Mouse (Mus musculus) A20 (cell line): ENCODE measurements around the gene Btg4.
A peak's percentile ranks its signal among the peaks of the same experiment; 100 is the strongest.
"Not testable (repeated sequence)": the region's sequence is repeated elsewhere in the genome, so short reads cannot be mapped to it uniquely, and the experiment has no call there.

Experiments used
- DNase-seq: peaks from one replicate; pipeline ENCODE4 v3.0.0-alpha.2; 2011; ENCODE audit warnings: low read depth, low spot score

The Btg4 gene

DNA sequence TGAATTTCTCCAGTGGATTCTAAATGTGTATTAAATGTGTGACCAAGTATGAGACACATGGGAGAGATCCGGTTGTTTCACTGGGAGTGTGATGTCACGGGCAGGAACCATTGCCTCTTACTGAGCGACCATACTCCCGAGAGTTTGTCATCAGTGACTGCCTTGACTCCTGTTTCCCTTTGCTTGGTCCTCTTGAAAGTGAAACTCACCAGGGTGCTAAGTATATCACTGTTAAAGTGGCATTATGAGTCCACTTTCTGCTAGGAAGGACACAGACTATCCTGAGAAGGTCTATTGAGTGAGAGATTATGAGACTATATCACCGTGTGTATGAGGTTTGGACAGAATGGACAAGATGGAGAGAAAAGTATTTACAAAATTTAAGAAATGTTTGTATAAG, 20.9 kb downstream of the Btg4 start:
- DNase-seq, result no peak

DNA sequence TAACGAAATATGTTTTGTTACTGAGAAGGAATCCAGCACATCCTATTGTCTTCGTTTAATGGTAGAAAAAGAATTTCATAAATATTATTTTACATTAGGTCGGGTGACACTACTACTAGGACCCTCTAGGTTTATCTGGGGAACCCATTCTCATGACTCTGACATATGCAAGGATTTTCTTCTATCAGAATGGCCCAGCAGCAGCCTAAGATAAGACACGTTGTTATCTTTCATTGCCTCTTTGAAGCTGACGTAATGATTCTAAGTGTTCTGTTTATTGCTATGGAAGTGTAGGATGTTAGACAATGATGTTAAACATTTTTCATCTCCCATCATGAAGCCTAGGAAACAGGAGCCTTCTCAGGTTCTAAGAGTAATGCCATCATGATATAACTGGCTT, 33.0 kb downstream of the Btg4 start:
- no peak for DNase-seq

DNA sequence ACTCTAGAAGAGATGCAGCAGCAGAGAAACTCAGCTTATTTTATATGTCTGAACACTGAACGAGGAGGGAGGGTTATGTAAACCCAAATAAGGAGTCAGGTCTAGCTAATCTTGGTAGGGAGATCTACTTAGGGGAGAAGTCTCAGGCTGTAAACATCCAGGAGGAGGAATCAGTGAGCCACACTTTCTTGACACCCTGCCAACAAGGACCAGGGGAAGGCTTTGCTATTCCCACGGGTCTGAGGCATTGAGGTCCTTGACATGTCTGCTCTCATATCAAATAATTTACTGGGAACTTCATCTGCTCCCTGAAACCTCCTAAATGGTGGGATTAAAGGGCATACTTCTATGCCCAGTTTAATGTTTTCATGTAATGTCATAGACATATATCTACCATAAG, 35.6 kb downstream of the Btg4 start:
- DNase-seq, result no peak

DNA sequence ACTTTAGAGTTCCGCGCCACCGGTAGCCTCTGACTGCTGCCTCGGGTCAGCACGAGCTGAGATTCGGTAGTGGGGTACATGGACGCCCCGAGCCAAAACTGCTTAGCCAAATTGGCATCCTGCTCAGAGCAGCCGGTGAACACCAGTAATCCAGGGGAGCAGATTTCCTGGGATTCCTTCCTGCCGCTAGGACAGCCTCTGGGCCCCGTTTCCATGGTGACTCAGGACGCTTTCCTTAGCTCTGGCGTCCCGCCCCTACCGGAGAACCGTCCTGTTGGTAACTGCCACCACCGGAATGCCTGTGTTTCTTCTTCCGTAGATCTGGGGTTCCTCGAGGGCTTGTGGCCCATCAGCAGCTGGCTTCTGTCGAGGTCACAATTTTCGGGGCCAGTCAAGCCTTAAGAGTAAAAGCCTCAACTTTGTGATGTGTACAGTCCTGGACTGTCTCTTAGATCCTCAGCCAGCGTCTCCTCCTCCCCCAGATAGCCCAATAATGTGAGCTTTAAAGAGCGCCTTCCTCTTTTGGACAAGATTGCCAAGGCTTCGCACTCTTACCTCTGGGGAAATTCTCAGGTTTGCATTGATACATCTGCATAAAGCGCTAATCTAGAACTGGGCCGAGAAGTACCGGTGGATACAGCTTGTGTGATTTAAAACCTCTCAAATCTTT, 41.2 kb downstream of the Btg4 start, which contains the start of gene 4833427G06Rik:
4833427G06Rik (minus strand) TSS at position 323 of the 670 bp plus-strand sequence.
- DNase-seq, result no peak

DNA sequence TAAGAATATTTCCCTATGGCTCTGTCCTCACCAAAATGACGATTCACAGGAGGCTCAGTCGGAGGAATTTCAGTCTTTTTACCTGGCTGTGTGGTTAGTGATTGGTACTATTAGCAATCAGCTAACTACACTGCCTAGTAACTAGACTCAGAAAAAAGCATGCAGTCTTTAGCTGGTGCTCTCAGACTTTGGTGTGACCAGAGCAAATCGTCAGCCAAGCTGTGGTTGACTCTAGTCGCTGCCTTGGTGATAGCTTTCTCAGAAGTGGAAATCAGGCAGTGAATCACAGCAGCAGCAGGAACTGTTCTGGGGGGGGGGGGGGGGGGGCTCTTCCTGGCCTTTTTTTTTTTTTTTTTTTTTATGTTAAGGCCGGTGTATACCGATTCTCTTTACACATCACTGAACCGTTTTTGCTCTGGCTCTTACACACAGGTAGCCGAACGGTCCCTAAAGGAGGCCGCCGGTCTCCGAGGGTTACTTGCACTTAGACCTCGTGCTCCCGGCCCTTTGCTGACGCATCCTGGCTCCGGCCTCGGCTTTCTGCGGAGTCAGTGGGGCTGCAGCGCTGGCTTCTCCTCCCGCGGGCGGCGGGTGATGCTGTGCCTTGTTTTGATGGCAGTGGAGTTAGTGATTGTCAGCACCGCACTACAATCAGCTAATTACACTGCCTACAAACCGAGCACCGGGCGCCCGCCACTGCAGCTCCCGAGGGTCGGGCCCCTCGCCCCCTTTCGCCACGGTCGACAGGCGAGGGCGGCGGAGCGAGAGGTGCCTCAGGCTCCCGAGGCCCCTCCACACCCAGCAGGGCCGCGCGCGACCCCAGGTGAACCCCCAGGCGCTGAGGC, 42.5 kb downstream of the Btg4 start:
- DNase-seq, result no peak

DNA sequence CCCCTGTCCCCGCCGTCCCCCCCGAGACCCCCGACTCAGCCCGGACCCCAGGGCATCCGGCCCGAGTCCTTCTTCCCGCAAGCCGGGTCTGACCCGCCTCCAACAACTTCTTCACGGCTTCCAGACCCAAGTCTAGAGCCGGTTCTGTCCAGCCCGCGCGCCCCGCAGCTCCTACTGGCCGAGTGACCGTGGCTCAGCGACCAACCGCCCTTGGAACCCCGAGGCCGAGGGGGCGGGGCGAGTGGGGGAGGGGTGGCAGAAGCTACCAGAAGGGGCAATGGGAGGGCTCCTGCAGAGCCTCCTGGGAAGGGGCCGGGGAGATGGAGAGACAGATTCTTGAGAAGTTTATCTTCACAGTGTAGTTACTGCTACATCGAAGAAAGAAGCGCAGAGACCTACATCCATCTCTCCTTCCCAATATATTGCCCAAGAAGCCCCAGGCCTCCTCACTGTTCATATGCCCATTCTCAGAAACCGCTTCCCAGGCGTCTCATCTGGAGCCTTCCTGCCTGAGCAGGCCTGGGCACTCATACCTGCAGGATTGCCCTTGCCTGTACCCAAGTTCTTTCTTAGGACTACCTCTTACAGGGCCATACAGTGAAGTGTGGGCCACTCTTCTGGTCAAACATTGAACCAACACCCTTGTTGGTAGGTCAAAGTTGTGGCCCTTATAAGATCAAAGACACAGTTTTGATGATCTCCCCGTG, 43.3 kb downstream of the Btg4 start:
- DNase-seq, result no peak

DNA sequence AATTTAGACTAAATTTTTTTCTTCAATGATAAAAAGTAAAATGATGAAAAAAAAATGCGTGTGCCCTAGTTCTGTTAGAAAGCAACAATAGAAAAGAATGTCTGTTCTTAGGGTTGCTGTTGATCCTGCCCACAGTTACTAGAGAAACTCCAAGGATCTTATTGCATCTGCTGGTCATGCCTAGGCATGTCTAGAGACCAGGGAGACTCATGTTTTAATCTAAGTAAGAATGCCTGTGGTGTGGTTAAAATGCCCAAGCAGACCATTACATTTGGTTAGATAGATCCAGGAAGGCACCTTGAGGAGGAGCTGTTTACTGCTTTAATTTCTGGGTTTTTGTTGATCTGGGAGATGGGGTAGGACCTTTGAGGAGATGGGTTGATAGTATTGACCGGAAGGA, 45.0 kb downstream of the Btg4 start:
- DNase-seq, result no peak

DNA sequence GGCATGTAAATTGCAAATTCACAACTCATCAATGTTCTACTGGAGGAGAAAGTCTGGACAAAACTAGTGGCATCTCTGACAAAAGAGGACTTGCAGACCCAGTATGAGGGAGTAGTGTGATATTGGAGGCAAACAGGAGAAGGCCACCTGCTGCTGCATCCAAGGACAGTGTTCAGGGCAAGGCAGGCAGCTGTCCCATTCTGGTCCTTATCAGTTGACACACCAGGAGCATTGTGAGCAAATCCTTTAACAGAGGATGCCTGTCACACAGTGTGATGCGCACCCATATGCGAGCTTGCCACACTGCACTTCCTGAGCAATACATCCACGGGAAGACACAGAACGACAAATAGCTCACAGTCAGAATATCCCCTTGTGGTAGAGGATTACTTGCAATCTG, 54.1 kb downstream of the Btg4 start:
- DNase-seq, result no peak

DNA sequence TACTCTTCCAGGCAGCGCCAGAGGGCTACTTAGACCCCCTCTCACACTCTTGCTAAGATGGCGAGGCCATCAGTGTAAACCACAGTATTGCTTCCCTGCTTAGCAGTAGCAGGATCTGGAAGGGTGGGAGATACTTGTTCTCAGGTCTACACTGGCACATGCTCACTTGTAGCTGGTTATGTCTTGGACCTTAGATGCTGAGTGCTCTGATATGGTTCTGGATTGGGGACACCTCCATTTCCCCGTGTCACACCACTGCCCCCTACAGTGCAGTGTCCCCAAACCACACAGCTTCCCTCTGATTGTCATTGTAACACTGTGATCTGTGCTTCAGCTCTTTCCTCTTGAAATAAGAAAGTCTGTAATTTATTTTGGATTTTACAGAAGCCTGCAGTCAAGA, 76.3 kb downstream of the Btg4 start:
- peak; percentile 40 for DNase-seq

DNA sequence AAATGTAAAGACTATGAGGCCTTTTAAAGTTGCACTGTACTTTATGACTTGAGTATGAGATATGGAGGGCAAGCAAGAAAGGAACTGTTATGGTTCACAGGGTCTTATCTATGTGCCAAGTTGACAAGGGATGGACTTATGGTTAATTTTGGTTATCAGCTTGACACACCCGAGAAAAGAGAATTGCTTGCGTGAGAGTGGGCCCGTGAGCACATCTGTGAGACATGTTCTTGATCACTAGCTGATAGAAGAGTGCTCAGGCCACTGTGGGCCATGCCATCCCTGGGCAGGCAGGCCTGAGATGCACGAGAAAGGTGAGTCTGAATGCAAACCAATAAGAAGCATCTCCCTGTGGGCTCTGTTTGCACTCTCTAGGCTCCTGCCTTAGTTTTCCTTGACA, 76.7 kb downstream of the Btg4 start:
- DNase-seq, result no peak

DNA sequence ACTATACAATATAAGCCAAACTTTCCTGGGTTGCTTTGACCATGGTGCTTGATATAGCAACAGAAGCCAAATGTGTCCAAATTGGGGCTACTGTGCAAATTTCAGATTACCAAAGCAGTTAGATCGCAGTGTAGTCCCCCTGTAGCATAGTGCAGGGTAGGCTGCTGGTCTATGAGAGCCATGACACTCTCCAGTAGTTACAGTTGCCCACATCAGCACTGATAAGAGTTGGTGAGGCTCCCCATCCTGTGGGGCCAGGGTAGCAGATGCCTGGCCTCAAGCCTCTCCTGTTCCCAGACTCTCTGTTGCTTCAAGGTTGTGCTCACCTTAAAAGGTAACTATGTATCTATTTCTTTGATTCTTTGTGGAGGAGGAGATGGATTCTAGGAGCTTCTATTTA, 77.1 kb downstream of the Btg4 start:
- DNase-seq, result no peak

DNA sequence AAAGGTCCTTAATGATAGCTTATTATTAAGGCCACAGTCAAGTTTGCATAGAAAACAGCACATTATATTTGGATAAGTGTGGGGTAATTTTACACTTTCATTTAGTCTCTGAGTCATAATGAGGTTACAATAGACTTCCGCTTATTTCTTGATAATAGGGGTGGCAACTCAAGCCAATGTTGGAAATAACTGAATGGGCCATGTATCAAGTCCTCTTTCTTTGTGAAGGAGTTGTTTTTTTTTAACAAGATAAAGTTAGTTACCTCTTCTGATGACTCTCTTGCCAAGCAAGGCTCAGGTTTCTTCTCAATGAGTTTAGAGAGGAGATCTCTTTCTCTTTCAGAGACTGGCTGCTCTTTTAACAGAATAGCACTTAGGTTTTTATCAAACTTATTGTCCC, 77.6 kb downstream of the Btg4 start:
- no peak for DNase-seq

DNA sequence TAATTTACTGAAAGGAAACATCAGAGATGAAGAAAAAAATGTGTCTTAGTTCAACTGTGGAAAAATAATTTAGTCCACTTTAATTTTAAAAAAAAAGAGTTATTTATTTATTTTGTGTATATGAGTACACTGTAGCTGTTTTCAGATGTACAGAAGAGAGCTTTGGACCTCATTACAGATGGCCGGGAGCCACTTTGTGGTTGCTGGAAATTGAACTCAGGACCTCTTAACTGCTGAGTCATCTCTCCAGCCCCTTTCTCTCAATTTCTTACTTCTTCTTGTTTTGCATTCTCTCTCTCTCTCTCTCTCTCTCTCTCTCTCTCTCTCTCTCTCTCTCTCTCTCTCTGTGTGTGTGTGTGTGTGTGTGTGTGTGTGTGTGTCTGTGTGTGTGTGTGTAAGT, 78.7 kb downstream of the Btg4 start:
- DNase-seq, result not testable (repeated sequence)

DNA sequence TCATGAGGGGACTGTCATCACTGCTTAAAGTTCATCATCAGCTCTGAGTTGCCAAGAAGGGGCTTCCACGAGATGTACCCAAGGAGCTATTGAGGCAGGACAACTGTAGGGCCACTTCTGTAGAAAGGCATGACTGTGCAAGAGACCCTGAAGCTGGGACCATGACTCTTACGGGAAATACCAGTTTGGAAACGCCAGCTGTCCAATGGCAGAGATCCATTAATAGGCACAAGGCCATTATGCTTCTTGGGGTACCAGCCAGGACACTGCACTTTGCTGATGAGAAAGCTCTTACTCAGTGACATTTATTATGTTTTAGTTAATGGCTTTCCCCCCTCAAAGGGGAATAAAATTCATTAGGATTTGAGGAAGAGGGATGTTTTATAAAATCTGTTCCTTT, 80.0 kb downstream of the Btg4 start:
- no peak for DNase-seq

DNA sequence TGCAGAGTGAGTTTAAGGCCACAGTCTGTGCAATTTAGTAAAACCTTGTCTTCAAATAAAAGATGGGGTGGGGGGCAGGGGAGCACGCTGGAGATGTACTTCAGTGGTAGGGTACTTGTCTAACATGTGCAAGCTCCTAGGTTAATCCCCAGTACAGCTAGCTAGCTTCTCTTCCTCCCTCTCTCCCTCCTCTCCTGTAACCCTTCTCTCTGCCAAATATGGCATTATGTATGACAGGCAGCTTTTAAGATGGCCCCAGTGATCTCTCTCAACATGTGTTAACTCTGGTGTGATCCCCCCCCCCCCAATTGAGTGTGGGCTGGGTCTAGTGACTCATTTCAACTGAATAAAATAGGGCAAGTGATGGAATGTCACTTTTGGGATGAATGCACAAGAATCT, 82.7 kb downstream of the Btg4 start:
- DNase-seq, result no peak

DNA sequence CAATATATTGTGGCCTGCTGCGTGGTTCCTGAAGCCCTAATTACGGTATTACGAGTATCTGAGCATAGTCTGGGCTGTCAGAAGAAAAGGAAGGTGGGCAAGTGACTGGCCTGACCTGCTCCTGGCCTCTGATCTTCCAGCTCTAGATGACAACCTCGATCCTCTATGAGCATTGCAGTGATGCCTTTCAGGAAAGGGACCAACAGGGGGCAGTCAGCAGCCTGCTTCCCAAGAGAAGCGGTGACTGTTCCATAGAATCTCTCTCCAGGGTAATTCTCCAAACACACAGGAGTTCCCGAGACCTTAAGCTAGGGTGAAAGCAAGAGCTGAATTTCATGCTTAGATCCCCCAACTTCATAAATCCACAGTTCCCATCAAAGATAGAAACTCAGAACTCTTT, 83.5 kb downstream of the Btg4 start:
- no peak for DNase-seq

DNA sequence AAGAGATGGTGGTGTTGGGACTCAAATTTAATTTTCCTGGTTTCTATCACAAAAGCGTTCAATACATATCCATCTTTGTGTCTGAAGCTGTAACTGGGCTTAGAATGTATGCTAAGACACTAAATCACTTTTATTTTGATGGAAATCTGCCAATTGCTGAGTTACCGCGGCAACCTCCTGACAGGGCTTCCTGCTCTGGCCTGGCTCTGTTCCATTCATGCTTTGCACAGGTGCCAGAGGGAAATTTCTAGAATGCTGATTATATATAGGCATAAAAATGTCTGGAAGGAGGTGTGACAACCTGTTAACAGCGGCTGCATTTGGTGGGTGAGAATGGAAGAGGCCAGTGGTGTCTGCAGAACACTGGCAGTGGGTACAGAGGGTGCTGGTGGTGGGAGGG, 85.8 kb downstream of the Btg4 start:
- DNase-seq, result no peak

DNA sequence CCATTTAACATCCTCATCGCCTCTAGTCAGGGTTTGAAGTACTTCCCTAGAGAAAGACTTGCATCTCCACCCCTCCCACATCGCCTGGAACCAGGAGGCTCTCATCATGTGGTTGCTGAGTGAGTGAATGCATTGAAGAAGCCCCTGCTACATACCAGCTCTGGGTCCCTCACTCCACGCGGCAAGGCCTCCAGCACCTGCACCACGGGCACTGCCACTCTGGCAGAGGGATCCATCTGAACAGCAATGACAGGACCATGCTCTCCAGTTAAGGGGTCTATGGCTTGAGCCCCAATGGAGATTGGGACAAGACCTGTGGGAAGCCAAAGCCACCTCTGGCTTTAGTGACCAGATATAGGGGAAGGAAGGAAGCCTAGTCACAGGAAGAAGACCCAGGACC, 86.6 kb downstream of the Btg4 start:
- DNase-seq, result no peak

DNA sequence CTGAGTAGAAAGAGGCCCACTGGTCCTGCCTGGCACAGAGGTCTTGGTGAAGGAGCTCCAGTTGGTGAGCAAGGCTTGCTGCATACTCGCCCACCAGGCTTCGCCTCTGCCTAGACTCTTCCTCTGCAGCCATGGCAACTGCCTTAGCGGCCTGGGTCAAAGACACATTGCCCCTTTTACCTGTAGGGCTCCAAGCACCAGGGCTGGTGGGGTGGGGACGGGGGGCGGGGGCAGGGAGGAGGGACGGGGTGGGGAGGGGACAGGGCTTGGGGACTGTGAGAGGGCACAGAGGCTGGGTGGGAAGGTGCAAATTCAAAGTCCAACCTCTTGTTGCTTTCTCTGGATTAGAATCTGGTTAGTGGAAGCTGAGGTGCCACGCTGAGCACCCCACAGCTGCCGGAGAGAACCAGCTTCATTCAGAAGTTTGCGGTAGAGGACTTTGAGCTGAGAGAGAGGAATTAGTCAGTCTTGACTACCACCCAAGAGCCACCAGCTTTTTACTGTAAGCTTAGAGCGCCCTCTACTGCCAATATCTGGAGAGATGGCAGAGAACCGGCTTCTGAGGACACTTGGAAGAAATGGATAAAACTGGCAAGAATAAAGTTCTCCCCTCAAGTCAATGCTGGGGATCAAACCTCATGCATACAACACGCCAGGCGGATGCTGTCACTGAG, 91.5 kb downstream of the Btg4 start:
- DNase-seq, result peak; percentile 73

DNA sequence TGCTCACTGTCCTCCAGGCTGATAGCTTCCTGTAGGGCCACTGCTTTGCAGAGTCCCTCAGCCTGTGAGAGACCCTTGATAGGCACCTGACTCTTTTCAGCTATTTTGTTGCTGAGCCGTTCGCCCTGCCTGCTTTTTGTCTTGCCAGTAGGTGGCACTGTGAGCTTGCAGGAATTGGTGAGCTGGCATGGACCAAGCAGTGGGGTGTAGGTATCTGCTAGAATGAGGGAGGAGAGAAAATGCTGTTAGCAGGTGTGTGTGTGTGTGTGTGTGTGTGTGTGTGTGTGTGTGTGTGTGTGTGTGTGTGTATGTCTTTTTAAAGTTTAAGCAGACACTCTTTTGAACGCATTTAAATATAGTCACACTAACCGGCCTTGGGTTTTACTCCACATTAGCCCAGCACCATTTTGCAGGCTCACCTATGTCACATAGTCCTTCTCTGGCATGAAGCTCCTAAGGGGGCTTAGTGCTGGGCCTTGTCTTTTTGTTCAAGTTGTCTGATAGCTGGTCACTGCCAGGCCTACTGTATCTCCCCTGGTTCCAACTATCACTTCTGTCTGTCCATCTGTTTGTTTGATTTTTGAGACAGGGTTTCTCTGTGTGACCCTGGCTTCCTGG, 101.2 kb downstream of the Btg4 start:
- peak; percentile 90 for DNase-seq

DNA sequence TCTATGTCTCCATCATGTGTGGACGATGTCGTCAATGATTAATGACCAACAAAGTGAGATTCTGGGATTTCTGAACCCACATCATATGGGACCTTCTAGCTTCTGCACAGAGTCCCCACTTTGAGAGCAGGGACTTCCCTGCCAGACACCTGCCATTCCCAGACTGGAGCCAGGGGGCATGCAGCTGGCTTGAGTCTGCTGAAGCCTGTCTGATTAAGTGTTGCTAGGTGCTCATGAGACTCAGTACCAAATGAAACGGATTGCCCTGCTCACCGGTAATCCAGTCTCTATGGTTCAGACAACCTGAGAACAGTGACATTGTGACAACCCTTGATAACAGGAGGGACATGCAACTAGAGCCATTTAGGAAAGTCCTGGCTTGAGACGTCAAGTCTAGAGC, 103.3 kb downstream of the Btg4 start:
- peak; percentile 77 for DNase-seq
